Mouse (Mus musculus): ENCODE measurements around the gene Tlx1. TPM values are rescaled to one million over a fixed set of nuclear protein-coding genes. Genes with fewer than 3 reads are reported as not detected.

The Tlx1 gene
- polyA plus RNA-seq, 1 experiment from 2014 or later: 0.29 TPM

DNA sequence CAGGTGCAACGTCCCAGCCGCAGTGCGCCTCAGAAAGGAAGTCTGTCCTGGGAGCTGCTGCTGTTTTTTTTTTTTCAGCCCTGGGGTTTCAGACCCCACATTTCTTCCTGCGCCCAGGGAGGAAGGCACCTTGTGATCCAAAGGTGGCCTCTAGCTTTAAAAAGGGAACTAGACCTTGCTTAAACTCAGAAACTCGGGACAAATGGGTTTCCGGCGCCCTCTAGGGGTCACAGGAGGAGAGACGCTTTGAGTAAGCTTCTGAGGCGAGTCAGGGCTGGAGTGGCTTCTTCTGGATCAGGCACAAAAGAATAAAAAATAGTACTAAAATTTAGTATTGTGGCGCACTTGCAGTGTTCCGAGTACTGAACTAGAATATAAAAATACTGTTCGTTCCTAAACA lies 10.6 kb downstream of the Tlx1 start:
- H3K36me3 ChIP-seq (ENCODE audit: control insufficient read depth, insufficient read depth, low read length): no peaks in the 10 kb centered on the region
- WGBS: 1% methylated on average over 12 of the region's 12 CpGs
- DNase-seq (ENCODE audit: low spot score): peak; percentile 76
- no peak overlapping the region for H3K4me3 ChIP-seq (ENCODE audit: low read depth, low read length)
- H3K27ac ChIP-seq (ENCODE audit: low read depth, low read length): no peak overlapping the region
- no peaks in the 10 kb centered on the region for H3K4me1 ChIP-seq (ENCODE audit: control insufficient read depth, insufficient read depth, low read length)
- H3K27me3 ChIP-seq (ENCODE audit: control insufficient read depth, insufficient read depth, low read length): peaks cover 96% of the 10 kb centered on the region
- no peak overlapping the region for H3K4me2 ChIP-seq (ENCODE audit: low read depth)
- no peak overlapping the region for H3K9ac ChIP-seq (ENCODE audit: low read length)
- no peak for ATAC-seq (ENCODE audit: insufficient read depth, low FRiP score, low TSS enrichment)
- H3K9me3 ChIP-seq (ENCODE audit: control insufficient read depth, low read length): no peaks in the 10 kb centered on the region

DNA sequence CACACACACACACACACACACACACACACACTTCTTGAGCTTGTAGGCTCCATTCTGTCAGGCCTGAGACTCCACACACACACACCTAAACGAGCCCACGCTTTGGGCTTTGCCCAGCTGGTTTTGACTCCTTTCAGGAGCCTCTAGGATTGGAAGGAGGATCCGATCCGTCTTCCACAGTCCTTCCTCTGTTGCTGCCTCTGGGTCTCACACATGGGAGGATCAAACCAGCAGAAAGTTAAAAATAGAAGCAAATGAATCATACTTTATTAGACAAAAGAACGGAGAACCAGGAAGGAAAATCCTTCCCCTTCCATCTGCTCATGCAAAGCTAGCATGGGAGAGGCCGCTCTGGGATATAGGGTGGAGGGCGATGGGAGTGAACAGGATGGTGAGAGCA lies 11.7 kb downstream of the Tlx1 start:
- no peak overlapping the region for H3K9ac ChIP-seq (ENCODE audit: low read length)
- no peaks in the 10 kb centered on the region for H3K4me1 ChIP-seq (ENCODE audit: control insufficient read depth, insufficient read depth, low read length)
- no peaks in the 10 kb centered on the region for H3K9me3 ChIP-seq (ENCODE audit: control insufficient read depth, low read length)
- DNase-seq (ENCODE audit: low spot score) (no peak), ATAC-seq (ENCODE audit: insufficient read depth, low FRiP score, low TSS enrichment) (no peak)
- H3K27me3 ChIP-seq (ENCODE audit: control insufficient read depth, insufficient read depth, low read length): peaks cover 92% of the 10 kb centered on the region
- H3K27ac ChIP-seq (ENCODE audit: low read depth, low read length): no peak overlapping the region
- no peak overlapping the region for H3K4me2 ChIP-seq (ENCODE audit: low read depth)
- no peaks in the 10 kb centered on the region for H3K36me3 ChIP-seq (ENCODE audit: control insufficient read depth, insufficient read depth, low read length)
- 42% methylated on average over 7 of the region's 7 CpGs for WGBS
- no peak overlapping the region for H3K4me3 ChIP-seq (ENCODE audit: low read depth, low read length)

DNA sequence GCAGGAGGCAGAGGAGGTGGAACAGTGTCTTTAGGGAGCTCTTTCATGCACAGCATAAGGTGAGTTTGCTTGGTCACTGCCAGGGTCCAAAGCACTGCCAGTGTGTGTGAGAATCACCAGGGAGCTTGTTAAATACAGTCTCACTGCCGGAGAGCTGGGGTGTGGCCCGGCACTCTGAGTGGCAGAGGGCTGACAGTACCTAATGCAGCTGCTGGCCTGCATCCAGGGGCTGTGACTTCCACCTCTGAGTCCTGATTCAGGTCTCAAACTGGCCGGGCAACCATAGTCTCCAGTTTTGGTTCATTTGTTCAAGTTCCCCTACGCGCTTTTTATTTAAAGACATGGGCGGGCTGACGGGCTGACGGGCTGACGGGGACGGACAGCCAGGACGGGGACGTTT lies 12.4 kb downstream of the Tlx1 start:
- no peaks in the 10 kb centered on the region for H3K36me3 ChIP-seq (ENCODE audit: control insufficient read depth, insufficient read depth, low read length)
- H3K27ac ChIP-seq (ENCODE audit: low read depth, low read length): no peak overlapping the region
- 4% methylated on average over 12 of the region's 12 CpGs for WGBS
- no peaks in the 10 kb centered on the region for H3K9me3 ChIP-seq (ENCODE audit: control insufficient read depth, low read length)
- H3K4me1 ChIP-seq (ENCODE audit: control insufficient read depth, insufficient read depth, low read length): no peaks in the 10 kb centered on the region
- H3K4me3 ChIP-seq (ENCODE audit: low read depth, low read length): no peak overlapping the region
- DNase-seq (ENCODE audit: low spot score) (no peak), ATAC-seq (ENCODE audit: insufficient read depth, low FRiP score, low TSS enrichment) (no peak)
- no peak overlapping the region for H3K4me2 ChIP-seq (ENCODE audit: low read depth)
- peaks cover 85% of the 10 kb centered on the region for H3K27me3 ChIP-seq (ENCODE audit: control insufficient read depth, insufficient read depth, low read length)
- H3K9ac ChIP-seq (ENCODE audit: low read length): no peak overlapping the region

DNA sequence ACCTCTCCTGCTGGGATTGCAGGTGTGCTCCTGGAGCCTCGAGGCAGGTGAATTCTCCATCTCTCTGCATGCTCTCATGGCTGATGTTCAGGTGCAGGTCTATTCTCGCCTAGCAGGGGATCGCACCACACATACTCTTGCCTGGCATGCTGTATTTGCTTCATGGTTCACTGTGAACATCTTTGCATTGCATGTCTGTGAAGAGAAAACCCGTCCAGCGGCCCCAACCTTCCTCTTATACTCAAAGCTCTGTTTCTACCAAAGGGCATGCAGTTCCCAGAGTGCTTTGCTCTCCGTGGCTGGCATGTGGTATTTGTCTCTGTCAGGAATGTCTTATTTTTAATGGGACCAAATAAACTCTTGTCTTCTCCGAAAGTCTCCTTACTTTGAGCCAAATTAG lies 20.0 kb downstream of the Tlx1 start:
- Histone ChIP-seq H3K36me3 (ENCODE audit: control insufficient read depth, insufficient read depth, low read length) (no peaks in the 10 kb centered on the region), H3K27me3 (ENCODE audit: control insufficient read depth, insufficient read depth, low read length) (peaks cover 10% of the 10 kb centered on the region), H3K4me2 (ENCODE audit: low read depth) (no peak overlapping the region), H3K4me1 (ENCODE audit: control insufficient read depth, insufficient read depth, low read length) (no peaks in the 10 kb centered on the region), H3K9ac (ENCODE audit: low read length) (no peak overlapping the region), H3K27ac (ENCODE audit: low read depth, low read length) (no peak overlapping the region), H3K9me3 (ENCODE audit: control insufficient read depth, low read length) (no peaks in the 10 kb centered on the region), H3K4me3 (ENCODE audit: low read depth, low read length) (no peak overlapping the region)
- 76% methylated on average over 7 of the region's 7 CpGs for WGBS
- DNase-seq (ENCODE audit: low spot score) (no peak), ATAC-seq (ENCODE audit: insufficient read depth, low FRiP score, low TSS enrichment) (no peak)

DNA sequence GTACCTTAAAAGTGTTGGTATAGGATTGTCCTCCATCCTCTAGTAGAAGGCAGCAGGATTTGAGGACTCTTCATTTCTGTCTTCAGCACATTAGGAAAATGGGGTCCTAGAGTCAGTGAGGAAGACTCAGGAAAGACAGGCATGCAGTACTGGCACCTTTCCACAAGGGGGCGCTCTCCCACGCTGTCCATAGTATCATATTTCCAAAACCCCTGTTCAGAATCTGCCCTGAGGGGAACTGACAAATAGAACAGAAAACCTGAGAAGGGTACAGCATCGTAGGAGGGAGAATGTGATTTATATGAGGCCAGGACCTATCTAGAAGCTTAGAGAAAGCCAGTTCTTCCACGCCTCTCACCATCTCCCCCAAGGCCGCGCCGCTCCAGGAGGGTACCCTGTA lies 24.3 kb downstream of the Tlx1 start:
- H3K4me1 ChIP-seq (ENCODE audit: control insufficient read depth, insufficient read depth, low read length): no peaks in the 10 kb centered on the region
- no peak for DNase-seq (ENCODE audit: low spot score)
- no peaks in the 10 kb centered on the region for H3K36me3 ChIP-seq (ENCODE audit: control insufficient read depth, insufficient read depth, low read length)
- no peaks in the 10 kb centered on the region for H3K9me3 ChIP-seq (ENCODE audit: control insufficient read depth, low read length)
- 59% methylated on average over 7 of the region's 7 CpGs for WGBS
- ATAC-seq (ENCODE audit: insufficient read depth, low FRiP score, low TSS enrichment): no peak
- H3K4me3 ChIP-seq (ENCODE audit: low read depth, low read length): no peak overlapping the region
- H3K9ac ChIP-seq (ENCODE audit: low read length): no peak overlapping the region
- H3K4me2 ChIP-seq (ENCODE audit: low read depth): no peak overlapping the region
- H3K27ac ChIP-seq (ENCODE audit: low read depth, low read length): no peak overlapping the region
- H3K27me3 ChIP-seq (ENCODE audit: control insufficient read depth, insufficient read depth, low read length): no peaks in the 10 kb centered on the region

DNA sequence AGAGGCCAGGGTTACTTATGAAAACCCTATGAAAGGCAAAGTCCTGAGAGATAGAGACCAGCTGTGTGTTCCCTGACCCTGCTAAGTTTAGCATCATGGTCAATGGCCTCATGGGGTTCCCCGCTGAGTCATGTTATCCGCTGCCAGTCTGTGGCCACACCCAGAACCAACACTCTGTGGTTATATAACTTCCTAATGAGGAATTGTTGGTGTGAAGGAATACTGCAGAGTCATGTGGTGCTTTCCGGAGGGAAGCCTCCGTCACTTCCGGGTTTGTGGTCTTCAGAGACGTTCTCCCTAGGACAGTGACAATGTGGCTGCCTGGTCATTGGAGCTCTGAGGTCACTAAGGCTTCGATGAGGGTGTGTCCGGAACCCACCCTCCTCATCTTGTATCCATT lies 25.8 kb downstream of the Tlx1 start:
- H3K27ac ChIP-seq (ENCODE audit: low read depth, low read length): no peak overlapping the region
- no peak overlapping the region for H3K4me2 ChIP-seq (ENCODE audit: low read depth)
- DNase-seq (ENCODE audit: low spot score) (no peak), ATAC-seq (ENCODE audit: insufficient read depth, low FRiP score, low TSS enrichment) (no peak)
- WGBS: 72% methylated on average over 8 of the region's 8 CpGs
- no peaks in the 10 kb centered on the region for H3K36me3 ChIP-seq (ENCODE audit: control insufficient read depth, insufficient read depth, low read length)
- H3K4me1 ChIP-seq (ENCODE audit: control insufficient read depth, insufficient read depth, low read length): no peaks in the 10 kb centered on the region
- no peak overlapping the region for H3K9ac ChIP-seq (ENCODE audit: low read length)
- H3K4me3 ChIP-seq (ENCODE audit: low read depth, low read length): no peak overlapping the region
- H3K27me3 ChIP-seq (ENCODE audit: control insufficient read depth, insufficient read depth, low read length): no peaks in the 10 kb centered on the region
- H3K9me3 ChIP-seq (ENCODE audit: control insufficient read depth, low read length): no peaks in the 10 kb centered on the region

DNA sequence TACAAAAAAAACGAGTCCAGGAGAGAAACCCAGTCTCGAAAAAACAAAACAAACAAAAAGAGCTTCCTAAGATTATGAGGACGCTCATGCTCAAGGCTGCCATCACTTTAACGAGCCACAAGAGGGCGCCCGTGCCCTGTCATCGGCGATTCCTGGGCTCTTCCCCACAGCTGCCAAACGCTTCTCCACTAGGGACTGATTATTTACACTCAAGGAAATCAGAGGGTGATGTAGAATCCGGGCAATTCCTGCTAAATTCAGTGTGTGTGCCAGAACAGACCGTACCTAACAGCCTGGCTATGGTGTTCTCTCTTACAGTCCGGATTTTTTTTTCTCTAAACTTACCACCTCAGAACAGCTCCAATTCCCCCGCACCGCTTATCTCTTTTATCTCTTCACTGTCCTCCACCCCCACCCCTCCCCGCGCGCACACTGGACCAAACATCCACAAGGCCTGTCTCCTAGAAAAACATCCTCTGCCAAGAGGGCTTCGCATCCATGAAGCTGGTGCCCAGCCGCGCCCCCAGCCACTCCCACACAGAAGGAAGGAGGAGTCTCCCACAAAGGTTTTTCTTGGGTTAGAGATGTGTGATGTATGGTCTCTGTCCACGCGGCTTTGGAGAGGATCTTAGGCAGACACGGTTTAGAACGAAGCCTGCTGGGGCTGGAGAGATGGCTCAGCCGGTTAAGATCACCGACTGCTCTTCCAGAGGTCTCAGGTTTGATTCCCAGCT lies 26.7 kb downstream of the Tlx1 start:
- H3K4me3 ChIP-seq (ENCODE audit: low read depth, low read length): no peak overlapping the region
- WGBS: 23% methylated on average over 26 of the region's 26 CpGs
- H3K4me2 ChIP-seq (ENCODE audit: low read depth): peak overlapping the region; percentile 19; the same call in 1 of the 2 replicates
- H3K36me3 ChIP-seq (ENCODE audit: control insufficient read depth, insufficient read depth, low read length): no peaks in the 10 kb centered on the region
- no peak overlapping the region for H3K27ac ChIP-seq (ENCODE audit: low read depth, low read length)
- ATAC-seq (ENCODE audit: insufficient read depth, low FRiP score, low TSS enrichment): no peak
- no peaks in the 10 kb centered on the region for H3K27me3 ChIP-seq (ENCODE audit: control insufficient read depth, insufficient read depth, low read length)
- DNase-seq (ENCODE audit: low spot score): peak; percentile 80
- H3K4me1 ChIP-seq (ENCODE audit: control insufficient read depth, insufficient read depth, low read length): no peaks in the 10 kb centered on the region
- H3K9ac ChIP-seq (ENCODE audit: low read length): no peak overlapping the region
- no peaks in the 10 kb centered on the region for H3K9me3 ChIP-seq (ENCODE audit: control insufficient read depth, low read length)

DNA sequence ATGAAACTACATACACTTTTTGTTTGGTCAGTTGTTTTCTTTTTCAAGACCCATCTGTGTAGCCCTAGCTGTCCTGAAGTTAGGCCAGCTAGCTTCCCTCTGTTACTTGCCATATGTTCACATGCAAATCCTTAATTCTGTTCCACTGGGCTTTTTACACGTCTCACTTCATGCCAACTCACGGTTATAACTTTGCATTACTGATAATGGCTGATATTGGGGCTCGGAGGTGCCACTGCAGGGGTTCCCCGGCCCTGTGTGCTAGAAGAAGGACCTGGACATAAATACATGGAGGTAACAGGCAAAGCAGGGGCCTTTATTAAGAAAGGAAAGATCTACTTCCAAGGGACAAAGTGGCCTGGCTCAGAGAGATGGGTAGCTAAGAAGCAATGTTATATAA lies 29.0 kb downstream of the Tlx1 start:
- ATAC-seq (ENCODE audit: insufficient read depth, low FRiP score, low TSS enrichment) (no peak), DNase-seq (ENCODE audit: low spot score) (no peak)
- Histone ChIP-seq H3K36me3 (ENCODE audit: control insufficient read depth, insufficient read depth, low read length) (no peaks in the 10 kb centered on the region), H3K27me3 (ENCODE audit: control insufficient read depth, insufficient read depth, low read length) (no peaks in the 10 kb centered on the region), H3K4me1 (ENCODE audit: control insufficient read depth, insufficient read depth, low read length) (no peaks in the 10 kb centered on the region), H3K4me2 (ENCODE audit: low read depth) (no peak overlapping the region), H3K27ac (ENCODE audit: low read depth, low read length) (no peak overlapping the region), H3K9me3 (ENCODE audit: control insufficient read depth, low read length) (no peaks in the 10 kb centered on the region), H3K4me3 (ENCODE audit: low read depth, low read length) (no peak overlapping the region), H3K9ac (ENCODE audit: low read length) (no peak overlapping the region)
- 80% methylated on average over 4 of the region's 4 CpGs for WGBS

DNA sequence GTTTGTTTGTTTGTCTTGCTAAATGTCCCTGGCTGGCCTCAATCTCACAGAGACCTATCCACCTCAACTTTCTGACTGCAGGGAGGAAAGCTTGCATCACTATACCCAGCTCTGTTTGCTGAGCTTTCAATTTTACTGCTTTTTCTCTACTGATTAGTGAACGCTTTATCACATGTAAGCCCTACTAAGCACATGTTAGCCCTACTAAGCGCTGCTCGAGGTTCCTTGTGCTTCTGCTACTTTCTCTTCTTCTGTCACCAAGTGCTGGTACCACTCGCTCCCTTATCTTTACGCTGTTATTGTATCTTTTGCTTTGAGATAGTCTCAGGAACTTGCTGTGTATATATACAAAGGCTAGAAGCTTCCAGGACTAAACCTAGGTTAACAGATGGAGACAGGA lies 30.0 kb downstream of the Tlx1 start:
- Histone ChIP-seq H3K27me3 (ENCODE audit: control insufficient read depth, insufficient read depth, low read length) (no peaks in the 10 kb centered on the region), H3K4me1 (ENCODE audit: control insufficient read depth, insufficient read depth, low read length) (no peaks in the 10 kb centered on the region), H3K4me2 (ENCODE audit: low read depth) (no peak overlapping the region), H3K9ac (ENCODE audit: low read length) (no peak overlapping the region), H3K36me3 (ENCODE audit: control insufficient read depth, insufficient read depth, low read length) (no peaks in the 10 kb centered on the region), H3K27ac (ENCODE audit: low read depth, low read length) (no peak overlapping the region), H3K4me3 (ENCODE audit: low read depth, low read length) (no peak overlapping the region), H3K9me3 (ENCODE audit: control insufficient read depth, low read length) (no peaks in the 10 kb centered on the region)
- DNase-seq (ENCODE audit: low spot score): no peak
- 86% methylated on average over 5 of the region's 5 CpGs for WGBS
- no peak for ATAC-seq (ENCODE audit: insufficient read depth, low FRiP score, low TSS enrichment)

All from neural tube, embryonic 11.5 days (tissue).